Mouse (Mus musculus) adrenal gland, postnatal 14 days (tissue): Measurements from ENCODE around the gene Anks1b. TPM values are rescaled to one million over a fixed set of nuclear protein-coding genes. Genes with fewer than 3 reads are reported as not detected.
A peak's percentile ranks its signal among the peaks of the same experiment; 100 is the strongest.

Source experiments
- DNase-seq: peaks from one replicate; pipeline ENCODE4 v3.0.0; 2021; ENCODE audit warnings: mixed read lengths
- total RNA-seq: library from RNA; stranded (reverse); gene quantifications from 2 replicates; pipeline ENCODE4 v1.2.3, GENCODE M21; 2021

Gene Anks1b
- total RNA-seq, 1 experiment from 2014 or later = 1.4 TPM

- DNase-seq = peak; percentile 11
These were observed 503.3 kb downstream of the Anks1b start for GRCm38 (mm10) chr10:90376605-90377004.

- DNase-seq = no peak
These were observed 506.8 kb downstream of the Anks1b start for GRCm38 (mm10) chr10:90380062-90380461.

DNA sequence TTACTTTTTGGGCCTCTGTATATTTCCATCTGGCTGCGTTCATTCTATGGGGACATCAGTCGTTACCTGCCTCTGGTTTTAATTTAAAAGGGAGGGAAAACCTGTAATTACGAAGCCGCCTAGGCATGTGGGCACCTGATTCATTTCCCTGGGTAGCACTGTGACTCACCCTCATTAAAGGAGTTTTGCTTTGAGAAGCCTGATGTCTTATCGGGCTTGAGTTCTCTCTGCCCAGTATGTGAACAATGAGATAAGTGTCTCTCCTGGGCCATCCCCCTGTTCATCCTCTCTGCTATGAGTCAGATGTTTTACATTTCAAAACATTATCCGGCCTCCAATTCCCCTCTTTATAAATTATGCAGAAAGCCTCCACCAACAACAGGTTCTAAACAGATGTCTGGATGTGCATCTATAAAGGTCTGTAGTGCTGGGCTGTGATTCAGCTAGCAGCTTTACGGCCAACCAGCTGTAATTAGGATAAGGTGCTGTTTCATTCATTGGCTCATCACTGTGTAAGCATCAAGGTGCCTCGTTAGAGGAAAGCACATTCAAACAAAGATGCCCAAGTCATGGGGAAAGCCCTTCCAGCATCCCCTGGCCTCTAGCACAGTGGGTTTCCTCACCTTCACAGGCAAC lies 507.5 kb downstream of the Anks1b start:
- DNase-seq = no peak

GRCm38 (mm10) chr10:90400382-90400781 lies 527.1 kb downstream of the Anks1b start:
- DNase-seq = no peak

GRCm38 (mm10) chr10:90408484-90408883 lies 535.2 kb downstream of the Anks1b start:
- DNase-seq = no peak

DNA sequence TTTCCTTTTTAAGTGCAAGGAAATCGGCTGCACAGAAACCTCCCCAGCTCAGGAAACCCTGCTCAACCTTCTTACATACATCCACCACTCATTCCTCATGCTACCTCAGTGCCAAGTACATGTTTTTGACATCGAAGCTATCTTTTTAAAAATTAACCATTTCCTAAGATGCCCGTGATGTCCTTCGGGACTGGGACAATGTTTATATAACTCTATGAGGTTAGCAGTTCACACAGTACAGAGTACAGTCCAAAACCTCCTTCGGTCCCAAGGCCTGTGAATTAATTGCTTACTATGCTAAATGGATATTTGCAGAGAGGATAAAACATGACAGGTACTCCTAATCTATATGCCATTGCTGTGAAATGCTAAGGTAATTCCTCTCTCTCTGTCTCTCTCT lies 558.2 kb downstream of the Anks1b start:
- DNase-seq = no peak

- DNase-seq = no peak
These were observed 558.7 kb downstream of the Anks1b start for GRCm38 (mm10) chr10:90431974-90432373.

DNA sequence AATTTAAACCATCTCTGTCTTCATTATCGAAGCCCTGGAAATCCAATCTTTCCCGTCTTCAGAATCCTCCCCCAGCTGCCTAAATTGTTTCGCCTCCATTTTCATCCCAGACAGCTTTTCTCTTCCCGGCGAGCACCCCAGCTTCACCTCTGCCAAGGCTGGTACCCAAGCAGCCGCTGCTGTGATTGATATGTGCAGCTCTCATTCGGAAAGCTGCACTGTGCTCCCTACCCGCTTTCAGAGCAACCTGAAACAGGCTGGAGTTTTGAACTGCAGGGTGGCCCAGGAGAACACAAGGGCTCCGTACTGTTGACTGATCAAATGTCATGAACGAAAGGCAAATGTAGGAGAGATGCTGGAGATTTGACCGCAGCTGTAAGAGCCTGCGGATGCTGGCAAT lies 559.2 kb downstream of the Anks1b start:
- no peak for DNase-seq

GRCm38 (mm10) chr10:90441036-90441435 lies 567.7 kb downstream of the Anks1b start:
- DNase-seq = peak; percentile 9

GRCm38 (mm10) chr10:90441656-90442055 lies 568.3 kb downstream of the Anks1b start:
- DNase-seq = peak; percentile 34

DNA sequence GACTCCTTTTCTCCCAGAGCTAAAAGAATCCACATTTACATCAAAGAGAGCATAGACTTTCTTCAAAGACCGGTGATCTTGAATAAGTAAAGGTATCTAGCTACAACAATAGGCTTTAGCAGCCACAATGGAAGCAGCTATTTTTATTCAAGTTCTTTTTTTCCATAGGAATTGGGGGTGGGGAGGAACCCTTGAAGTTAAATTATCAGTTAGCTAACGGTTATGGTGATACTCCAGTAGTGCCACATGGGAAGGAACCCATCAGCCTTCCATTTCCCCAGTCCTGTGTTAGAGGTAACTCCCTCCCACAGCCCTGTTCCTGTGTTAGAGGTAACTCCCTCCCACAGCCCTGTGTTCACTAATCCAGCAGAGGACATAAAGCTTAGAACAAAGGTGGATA lies 591.6 kb downstream of the Anks1b start:
- no peak for DNase-seq

- peak; percentile 25 for DNase-seq
These were observed 592.1 kb downstream of the Anks1b start for GRCm38 (mm10) chr10:90465426-90465825.

DNA sequence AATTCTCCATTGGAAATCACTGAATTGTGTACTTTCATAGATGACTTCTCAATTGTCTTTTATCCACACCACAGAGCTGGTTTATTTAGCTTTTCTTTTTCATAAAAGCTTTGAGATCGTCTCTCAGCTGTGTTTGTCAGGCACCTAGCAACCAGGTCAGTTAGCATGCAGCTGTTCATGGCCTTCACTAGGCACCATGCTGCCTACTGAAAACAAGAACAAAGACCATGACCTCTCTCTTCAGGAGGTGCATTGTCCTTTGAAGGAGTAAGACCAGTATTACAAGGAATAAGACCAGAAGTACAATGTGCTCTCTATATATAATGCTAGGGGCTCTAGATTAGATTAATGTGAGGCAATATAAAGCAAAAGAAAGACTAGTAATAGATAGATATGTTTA lies 594.2 kb downstream of the Anks1b start:
- DNase-seq = no peak

- peak; percentile 13 for DNase-seq
These were observed 620.1 kb downstream of the Anks1b start for GRCm38 (mm10) chr10:90493436-90493835.

GRCm38 (mm10) chr10:90493996-90494642 lies 620.8 kb downstream of the Anks1b start:
- no peak for DNase-seq

- no peak for DNase-seq
These were observed 621.7 kb downstream of the Anks1b start for GRCm38 (mm10) chr10:90494981-90495516.

GRCm38 (mm10) chr10:90507561-90507960 lies 634.3 kb downstream of the Anks1b start:
- DNase-seq = no peak

DNA sequence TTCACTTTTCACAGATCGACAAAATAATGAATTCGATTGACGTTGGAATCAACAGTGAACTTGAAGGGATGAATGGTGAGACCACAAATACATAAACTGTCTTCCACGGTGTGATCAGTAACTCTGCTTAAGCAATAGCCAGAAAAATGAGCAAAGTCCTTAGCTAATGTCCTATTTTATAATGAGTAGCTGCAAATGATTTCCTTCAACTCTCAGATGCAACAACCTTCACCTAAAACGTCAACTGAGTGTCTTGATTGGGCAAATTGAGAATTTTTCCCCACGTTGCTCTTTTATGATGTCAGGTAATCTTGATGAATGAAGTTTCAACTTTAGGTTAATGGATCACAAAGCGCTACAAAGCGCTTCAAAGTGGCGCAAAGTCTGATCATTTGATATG lies 639.5 kb downstream of the Anks1b start:
- DNase-seq = no peak

- DNase-seq = no peak
These were observed 658.5 kb downstream of the Anks1b start for GRCm38 (mm10) chr10:90531813-90532212.

DNA sequence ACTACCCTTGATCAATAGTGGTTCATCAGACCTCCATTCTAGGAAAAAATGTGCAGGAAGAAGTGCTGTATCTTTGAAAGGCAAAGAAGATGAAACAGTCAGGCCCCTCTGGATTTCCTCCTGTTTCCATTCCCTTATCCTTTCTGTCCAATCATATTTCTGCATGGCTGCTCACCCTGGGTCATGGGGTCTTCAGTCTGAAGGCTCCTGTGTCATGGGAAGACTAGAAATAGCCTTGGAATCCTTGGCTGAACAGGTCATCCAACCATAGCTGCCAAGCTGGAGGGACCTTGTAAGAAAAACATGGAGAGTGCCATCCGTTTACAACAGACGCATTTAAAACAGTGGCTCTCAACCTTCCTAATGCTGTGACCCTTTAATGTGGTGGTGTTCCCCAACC lies 662.1 kb downstream of the Anks1b start:
- no peak for DNase-seq

DNA sequence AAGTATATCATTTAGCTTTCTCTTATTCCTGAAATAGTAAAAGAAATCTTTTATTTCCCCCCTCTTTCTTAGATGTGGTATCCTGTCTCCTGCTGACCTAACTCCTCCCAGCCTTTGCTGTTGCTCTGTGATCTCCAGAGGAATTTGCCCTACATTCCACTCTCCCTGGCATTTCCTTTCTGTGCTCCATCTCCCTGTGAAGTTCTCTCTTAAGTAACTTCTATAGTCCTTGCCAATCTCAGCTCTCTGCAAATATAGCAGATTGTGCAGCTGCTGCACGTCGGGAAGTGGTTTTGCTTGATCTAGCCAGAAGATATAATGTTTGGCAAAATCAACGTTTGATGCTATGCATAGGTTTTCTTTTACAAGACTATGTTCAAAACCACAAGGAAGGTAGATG lies 673.3 kb downstream of the Anks1b start:
- DNase-seq = no peak

DNA sequence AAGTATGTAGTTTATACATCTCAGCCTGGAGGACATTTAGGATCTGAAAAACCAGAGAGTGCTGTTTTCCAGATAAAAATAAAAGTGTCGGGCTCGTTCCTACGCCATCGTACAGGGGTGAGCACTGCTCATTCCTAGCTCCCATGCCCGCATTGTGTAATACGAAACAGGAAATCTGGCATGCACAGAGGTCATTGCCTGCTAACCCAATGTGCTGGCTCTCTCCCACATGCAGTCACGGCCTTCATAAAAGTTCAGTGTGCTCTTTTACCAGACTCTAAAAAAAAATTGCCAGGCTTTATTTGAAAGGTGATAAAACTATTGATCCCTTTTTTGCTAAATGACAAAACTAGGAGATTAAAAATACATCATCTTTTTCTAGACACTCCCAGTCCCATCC lies 689.6 kb downstream of the Anks1b start:
- peak; percentile 74 for DNase-seq

DNA sequence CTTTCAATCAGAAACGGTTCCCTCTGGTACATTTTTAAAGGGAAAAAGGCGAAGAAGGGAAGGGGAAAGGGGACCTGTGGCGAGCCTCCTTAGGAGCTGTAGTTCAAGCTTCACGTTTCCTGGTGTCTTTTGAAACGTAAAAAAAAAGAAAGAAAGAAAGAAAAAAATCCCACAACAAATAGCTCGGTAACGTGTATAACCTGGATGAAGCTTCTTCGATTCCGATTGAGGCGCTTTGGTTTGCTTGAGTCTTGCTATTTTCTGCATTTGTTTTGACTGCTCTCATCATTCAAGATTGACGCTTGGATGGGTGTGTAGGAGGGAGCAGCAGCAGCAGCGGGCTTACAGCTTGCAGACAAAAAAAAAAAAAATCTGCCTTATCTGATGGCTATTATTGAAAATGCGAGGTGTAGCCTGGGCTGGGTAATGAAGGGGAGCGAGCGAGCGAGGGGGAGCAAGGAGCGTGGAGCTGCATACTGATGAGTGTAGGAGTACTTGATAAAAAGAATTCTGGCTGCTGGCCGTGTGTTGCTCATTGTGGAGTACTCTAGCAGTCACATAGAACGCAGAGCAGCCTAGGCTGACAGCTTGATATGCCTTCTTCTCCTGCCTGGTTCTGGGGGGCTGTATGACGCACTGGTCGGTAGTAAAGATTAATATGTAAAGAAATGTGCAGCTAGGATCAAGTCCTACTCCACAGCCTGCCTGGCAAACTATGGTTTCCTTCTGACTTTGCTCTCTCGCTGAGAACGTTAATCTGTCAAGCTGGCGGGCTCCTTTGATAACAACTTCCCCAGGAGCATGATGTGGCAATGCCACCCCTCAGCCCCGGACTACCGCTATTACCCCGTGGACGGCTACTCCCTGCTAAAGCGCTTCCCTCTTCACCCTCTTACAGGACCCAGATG lies 703.1 kb downstream of the Anks1b start:
- DNase-seq = no peak
